Mouse (Mus musculus): ENCODE data around the gene Lrrc9.

The Lrrc9 gene

GRCm38 (mm10) chr12:72467269-72467668 is 25.6 kb downstream of the Lrrc9 start:
- in situ Hi-C loops (cut with MboI; ENCODE audit: unreplicated experiment in 2 of 2): no loop called here

GRCm38 (mm10) chr12:72467789-72468188 is 26.1 kb downstream of the Lrrc9 start:
- in situ Hi-C loops (cut with MboI; ENCODE audit: unreplicated experiment in 2 of 2): no loop called here

DNA sequence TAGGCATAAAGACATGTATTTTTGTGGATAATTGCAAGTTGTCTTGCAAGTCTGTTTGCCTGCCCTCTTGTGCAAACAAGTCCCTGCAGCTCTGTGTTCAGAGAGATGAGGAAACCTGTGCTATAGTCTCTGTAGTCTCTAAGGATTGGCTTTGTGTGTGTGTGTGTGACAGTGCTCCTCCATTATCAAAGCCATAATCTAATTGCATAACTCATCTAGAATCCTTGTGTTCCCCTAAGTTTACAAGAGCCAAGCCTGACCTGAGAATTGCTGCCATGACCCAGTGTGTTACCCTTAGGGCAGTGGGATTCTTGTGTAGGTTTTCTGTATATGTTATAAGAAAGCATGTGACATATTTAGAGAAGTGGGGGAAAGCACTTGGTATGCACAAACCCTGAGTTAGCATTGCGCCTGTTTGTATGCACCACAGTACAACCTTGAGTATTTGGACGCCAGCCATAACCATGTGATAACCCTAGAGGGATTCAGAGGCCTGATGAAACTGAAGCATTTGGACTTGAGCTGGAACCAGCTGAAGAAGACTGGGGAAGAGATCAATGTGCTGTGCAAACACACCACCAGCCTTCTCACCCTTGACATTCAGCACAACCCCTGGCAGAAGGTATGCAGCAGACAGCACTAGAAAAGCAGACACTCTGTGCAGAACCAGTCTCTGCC is 35.2 kb downstream of the Lrrc9 start:
- in situ Hi-C loops (cut with MboI; ENCODE audit: unreplicated experiment in 2 of 2): no loop called here

GRCm38 (mm10) chr12:72482226-72482625 is 40.6 kb downstream of the Lrrc9 start:
- in situ Hi-C loops (cut with MboI; ENCODE audit: unreplicated experiment in 2 of 2): no loop called here

- in situ Hi-C loops (cut with MboI; ENCODE audit: unreplicated experiment in 2 of 2): no loop called here
Observed at GRCm38 (mm10) chr12:72484872-72485271, 43.2 kb downstream of the Lrrc9 start.

GRCm38 (mm10) chr12:72487498-72487897 is 45.8 kb downstream of the Lrrc9 start:
- in situ Hi-C loops (cut with MboI; ENCODE audit: unreplicated experiment in 2 of 2): no loop called here

DNA sequence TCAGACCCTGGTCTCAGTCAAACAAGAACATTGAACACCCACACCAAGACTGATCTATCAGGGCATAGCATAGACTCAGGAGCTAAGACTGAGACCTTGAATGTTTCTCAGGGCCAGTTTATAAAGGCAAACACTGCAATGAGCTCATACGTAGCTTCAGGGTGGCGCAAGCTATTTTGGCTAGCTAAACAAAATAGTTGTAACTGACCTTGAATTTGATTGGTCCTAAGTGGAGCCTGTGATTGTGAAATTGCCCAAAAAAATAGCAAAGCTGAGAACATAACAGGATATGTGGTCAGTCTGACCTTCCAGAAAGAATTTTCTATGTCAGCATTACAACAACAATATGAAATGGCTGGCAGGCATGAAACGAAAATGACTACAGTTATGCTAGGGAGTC is 48.3 kb downstream of the Lrrc9 start:
- in situ Hi-C loops (cut with MboI; ENCODE audit: unreplicated experiment in 2 of 2): no loop called here

- in situ Hi-C loops (cut with MboI; ENCODE audit: unreplicated experiment in 2 of 2): no loop called here
Observed at GRCm38 (mm10) chr12:72491063-72491719, 49.5 kb downstream of the Lrrc9 start.

GRCm38 (mm10) chr12:72496866-72497600 is 55.4 kb downstream of the Lrrc9 start:
- in situ Hi-C loops (cut with MboI; ENCODE audit: unreplicated experiment in 2 of 2): no loop called here

- in situ Hi-C loops (cut with MboI; ENCODE audit: unreplicated experiment in 2 of 2): loop anchor here in 1 of 2 experiments (10.0 to 25.0 kb wide), 2 partner anchors 465 to 978 kb away; no protein-coding TSS in a partner anchor
Observed at GRCm38 (mm10) chr12:72509606-72510005, 67.9 kb downstream of the Lrrc9 start.

- in situ Hi-C loops (cut with MboI; ENCODE audit: unreplicated experiment in 2 of 2): loop anchor here in 1 of 2 experiments (10.0 to 25.0 kb wide), 2 partner anchors 459 to 972 kb away; no protein-coding TSS in a partner anchor
Observed at GRCm38 (mm10) chr12:72515446-72515845, 73.8 kb downstream of the Lrrc9 start.

GRCm38 (mm10) chr12:72518114-72518728 is 76.6 kb downstream of the Lrrc9 start:
- in situ Hi-C loops (cut with MboI; ENCODE audit: unreplicated experiment in 2 of 2): loop anchor here in 1 of 2 experiments (10.0 to 25.0 kb wide), 2 partner anchors 457 to 969 kb away; no protein-coding TSS in a partner anchor

DNA sequence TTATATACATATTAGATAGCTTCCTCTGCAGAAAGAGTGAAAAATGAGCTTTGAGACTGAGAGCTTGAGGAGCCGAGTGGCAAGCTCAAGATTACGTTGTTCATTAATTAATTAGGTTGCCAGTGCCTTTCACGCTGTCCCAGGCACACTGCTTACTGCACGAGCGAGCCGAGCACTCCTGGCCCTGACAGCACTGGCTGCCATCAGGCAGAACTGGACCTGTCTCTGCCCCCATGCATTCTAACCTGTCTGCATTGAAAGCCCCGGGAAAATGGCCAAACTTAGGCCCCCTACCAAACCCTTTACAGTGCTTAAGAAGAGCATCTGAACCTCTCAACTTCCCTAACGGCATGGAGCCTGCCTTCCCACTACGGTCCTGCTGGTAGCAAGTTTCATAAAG is 77.7 kb downstream of the Lrrc9 start:
- in situ Hi-C loops (cut with MboI; ENCODE audit: unreplicated experiment in 2 of 2): loop anchor here in 1 of 2 experiments (10.0 to 25.0 kb wide), 2 partner anchors 455 to 968 kb away; no protein-coding TSS in a partner anchor

GRCm38 (mm10) chr12:72519855-72520254 is 78.2 kb downstream of the Lrrc9 start:
- in situ Hi-C loops (cut with MboI; ENCODE audit: unreplicated experiment in 2 of 2): loop anchor here (10.0 to 25.0 kb wide), 3 partner anchors 145 to 967 kb away; partner anchors contain the start of gene Dhrs7 (in 1 of the 2)

DNA sequence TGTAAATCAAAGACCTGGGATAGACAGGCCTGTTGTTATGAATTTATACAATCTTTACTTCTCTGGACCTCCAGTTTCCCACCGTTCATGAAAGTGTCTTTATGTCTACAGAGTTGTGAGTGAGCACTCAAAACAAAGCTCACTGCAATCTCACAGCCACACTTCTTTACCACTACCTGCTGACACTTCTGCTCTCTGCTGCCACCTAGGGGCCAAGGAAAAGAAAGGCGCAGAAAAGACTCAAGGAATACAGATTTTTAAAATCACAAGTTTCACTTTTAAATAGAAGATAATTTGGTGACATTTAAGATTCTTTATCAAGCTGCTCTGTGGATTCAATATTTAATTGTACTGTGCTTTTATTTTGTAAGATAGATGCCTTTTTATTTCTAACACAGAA is 79.0 kb downstream of the Lrrc9 start:
- in situ Hi-C loops (cut with MboI; ENCODE audit: unreplicated experiment in 2 of 2): loop anchor here (10.0 to 25.0 kb wide), 2 partner anchors 144 to 967 kb away; partner anchors contain the start of gene Dhrs7 (in 1 of the 2)

DNA sequence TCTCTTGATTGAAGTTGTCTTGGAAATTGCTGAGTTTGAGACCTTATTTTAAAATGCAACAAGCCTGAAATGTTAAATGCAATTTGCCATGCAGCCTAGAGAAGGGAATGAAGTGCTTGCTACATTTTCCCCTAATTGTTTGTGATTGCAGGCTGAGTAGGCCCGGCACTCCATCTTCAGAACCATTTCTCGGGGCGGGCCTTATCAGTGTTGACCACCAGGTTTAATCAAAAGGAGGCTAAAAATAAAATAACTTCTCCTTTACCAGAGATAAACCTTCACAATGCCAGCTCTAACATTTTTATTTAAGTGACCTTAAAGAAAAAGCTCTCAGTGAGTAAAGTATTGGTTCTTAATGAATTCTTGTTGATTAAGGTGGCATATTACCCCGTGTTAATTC is 83.9 kb downstream of the Lrrc9 start:
- in situ Hi-C loops (cut with MboI; ENCODE audit: unreplicated experiment in 2 of 2): loop anchor here in 1 of 2 experiments (10.0 kb wide), 1 partner anchor 139 kb away; the partner anchor contains the start of gene Dhrs7

DNA sequence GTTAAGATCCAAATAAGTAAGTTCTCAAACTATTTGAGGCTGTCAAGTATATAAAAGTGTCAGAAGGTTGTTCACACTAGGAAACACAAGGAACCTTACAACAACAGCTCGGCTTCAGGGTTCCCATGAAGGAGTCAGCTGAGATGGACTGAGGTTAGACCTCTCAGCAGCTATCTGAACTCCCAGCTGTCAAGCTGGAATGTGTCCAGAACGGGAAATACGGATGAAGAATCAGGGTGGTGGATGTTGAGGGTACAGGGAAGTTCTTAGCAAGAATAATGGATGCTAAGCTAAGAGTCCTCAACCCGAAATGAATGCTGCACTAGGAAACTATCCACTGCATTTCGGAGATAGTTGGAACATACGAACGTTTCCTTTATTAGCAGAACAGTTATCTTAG is 90.6 kb downstream of the Lrrc9 start:
- in situ Hi-C loops (cut with MboI; ENCODE audit: unreplicated experiment in 2 of 2): loop anchor here (10.0 kb wide), 2 partner anchors 222 to 438 kb away; partner anchors contain the start of gene Ppm1a (in 1 of the 2)

- in situ Hi-C loops (cut with MboI; ENCODE audit: unreplicated experiment in 2 of 2): loop anchor here (10.0 kb wide), 2 partner anchors 221 to 439 kb away; partner anchors contain the start of gene Ppm1a (in 1 of the 2)
Observed at GRCm38 (mm10) chr12:72533986-72534385, 92.3 kb downstream of the Lrrc9 start.

DNA sequence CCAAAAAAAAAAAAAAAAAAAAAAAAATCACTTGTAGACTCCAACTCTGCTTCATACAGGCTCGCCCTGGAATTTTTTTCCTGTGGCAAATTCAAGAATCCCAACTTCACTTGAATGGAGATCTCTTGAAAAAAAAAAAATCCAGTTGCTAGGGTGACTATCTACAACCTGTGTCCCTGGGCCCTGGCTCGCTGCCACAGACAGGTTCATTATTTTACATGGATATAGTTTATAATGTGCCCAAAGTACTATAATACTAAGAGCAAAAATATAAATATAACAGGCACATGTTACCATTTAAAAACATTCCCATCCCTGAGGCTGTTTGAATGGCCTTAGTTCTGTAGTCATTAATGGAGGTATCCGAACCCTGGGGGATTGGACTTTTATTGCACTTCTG is 93.9 kb downstream of the Lrrc9 start:
- in situ Hi-C loops (cut with MboI; ENCODE audit: unreplicated experiment in 2 of 2): loop anchor here (5.0 to 10.0 kb wide), 5 partner anchors 127 to 441 kb away; partner anchors contain the start of genes Dhrs7 (in 1 of the 2) and Ppm1a (in 1 of the 2)

DNA sequence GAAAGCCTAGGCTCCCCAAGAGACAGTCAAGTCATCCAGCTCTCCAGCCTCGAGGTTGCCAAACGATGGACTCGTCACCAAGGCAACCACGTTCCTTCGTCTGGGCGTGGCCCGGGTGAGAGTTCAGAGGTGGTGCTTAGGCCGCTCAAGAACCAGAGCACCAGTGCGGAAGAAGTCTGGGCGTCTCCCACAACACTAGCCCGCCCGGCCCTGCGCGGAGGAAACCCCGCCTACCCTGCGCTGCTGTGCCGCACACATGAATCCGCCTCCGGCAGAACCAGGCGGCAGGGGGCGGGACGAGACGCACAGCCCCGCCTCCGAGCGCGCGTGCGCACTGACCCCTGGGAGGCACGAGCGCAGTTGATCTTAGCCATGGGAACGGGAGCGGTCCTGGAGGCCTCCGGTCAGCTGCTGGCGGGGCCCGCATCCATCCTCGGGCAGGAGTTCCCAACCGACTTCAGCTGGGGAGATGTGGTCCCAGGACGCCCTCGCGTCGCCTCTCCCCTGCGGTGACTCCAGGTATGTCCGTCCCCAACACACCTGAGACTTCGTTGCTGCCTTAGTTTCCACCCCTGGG is 94.4 kb downstream of the Lrrc9 start, which contains the start of gene Pcnx4:
Pcnx4 (plus strand) TSS at position 363 of the 577 bp plus-strand sequence.
- in situ Hi-C loops (cut with MboI; ENCODE audit: unreplicated experiment in 2 of 2): loop anchor here (5.0 to 10.0 kb wide), 5 partner anchors 126 to 441 kb away; partner anchors contain the start of genes Dhrs7 (in 1 of the 2) and Ppm1a (in 1 of the 2)

Measured in v-Abl transformed pro-B cells (cell line).